Mouse (Mus musculus) Patski (cell line): Measurements from ENCODE around the gene Snx20. TPM values are rescaled to one million over a fixed set of nuclear protein-coding genes. Genes with fewer than 3 reads are reported as not detected.

Source experiments
- ATAC-seq: fragments of 100-300 bp; one replicate; pipeline ENCODE4 v1.8.0; 2021
- CTCF ChIA-PET: fragments of 350-600 bp; sonication (Branson Sonifier 250); formaldehyde crosslinking; loops from one replicate; lab custom pipeline; 2022; ENCODE audit warnings: inconsistent platforms; lab: Charles Lee
- POLR2A ChIA-PET: fragments of 350-600 bp; sonication (Branson Sonifier 250); formaldehyde crosslinking; loops from one replicate; lab custom pipeline; 2022; ENCODE audit warnings: antibody characterized with exemption, inconsistent platforms; lab: Charles Lee
- DNase-seq: peaks from one replicate; pipeline ENCODE4 v3.0.0-alpha.2; 2011; ENCODE audit warnings: low read depth, low spot score
- H3K27me3 ChIP-seq: fragments of 371-371 bp; one replicate; pipeline ENCODE4 v1.5.1; 2021
- CTCF ChIP-seq: fragments of 100-300 bp; IDR thresholded peaks from one replicate; pipeline ENCODE4 v1.5.1; 2021
- in situ Hi-C: fragments of 300-500 bp; cut with MboI; formaldehyde crosslinking; loops from 3 replicates; pipeline ENCODE4 v1.11.1; 2018; ENCODE audit warnings: low pct_unique_long_range_greater_than_20kb, mixed read lengths
- polyA plus RNA-seq: library from polyadenylated mRNA; unstranded; gene quantifications from one replicate; pipeline ENCODE4 v1.2.3, GENCODE M21; 2021

Gene Snx20
- 0.03 TPM for polyA plus RNA-seq

DNA sequence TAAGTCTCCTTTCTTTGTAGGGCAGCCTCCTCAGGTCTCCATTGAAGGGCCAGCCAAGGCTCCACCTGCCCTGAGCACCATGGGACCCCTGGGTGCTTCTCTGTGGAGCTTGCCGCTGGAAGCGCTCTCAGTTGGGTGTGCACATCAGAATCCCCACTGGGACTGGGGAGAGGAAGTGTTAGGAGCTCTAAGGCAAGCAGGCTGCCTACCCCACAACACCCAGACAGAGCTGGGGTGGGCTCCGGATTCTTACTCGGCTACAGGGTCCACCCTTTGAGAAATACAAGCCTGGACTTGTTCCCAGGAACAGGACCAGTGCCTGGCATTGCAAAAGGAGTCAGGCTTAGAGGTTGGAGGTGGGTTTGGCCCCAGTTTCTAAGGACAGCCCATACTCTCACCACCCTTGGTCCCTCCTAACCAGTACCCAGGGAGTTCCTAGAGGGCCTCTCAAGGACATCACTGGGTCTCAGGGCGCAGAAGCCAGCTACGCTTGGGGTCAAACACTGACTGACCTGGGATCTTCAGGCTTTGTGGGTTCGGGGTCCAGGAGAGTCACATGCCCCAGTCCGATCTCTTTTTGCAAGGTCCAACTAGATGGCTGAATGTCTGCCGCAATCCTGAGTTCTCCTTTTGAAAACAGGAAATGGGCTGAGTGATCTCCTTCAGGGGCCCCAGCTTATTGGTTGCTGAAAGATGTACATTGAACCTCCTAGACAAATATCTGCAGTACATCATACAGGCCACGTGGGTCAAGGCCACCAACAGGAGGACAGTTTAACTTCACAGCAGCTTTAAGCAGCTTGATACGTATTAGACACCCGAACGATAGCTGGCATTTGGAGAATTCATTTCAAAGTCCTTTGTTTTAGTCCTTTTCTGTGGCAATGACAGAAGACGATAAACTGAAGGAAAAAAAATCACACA lies at the start of gene Snx20:
Gene Snx20, minus strand, starts transcription at position 655 of the 924 bp plus-strand sequence.
- DNase-seq (no peak), ATAC-seq (no peak)
- ChIA-PET POLR2A (no interaction called here), CTCF (no interaction called here)
- TF ChIP-seq CTCF, result no peak
- in situ Hi-C loops, result no loop called here
- H3K27me3 ChIP-seq, result peaks cover under 1% of the 10 kb centered on the region

DNA sequence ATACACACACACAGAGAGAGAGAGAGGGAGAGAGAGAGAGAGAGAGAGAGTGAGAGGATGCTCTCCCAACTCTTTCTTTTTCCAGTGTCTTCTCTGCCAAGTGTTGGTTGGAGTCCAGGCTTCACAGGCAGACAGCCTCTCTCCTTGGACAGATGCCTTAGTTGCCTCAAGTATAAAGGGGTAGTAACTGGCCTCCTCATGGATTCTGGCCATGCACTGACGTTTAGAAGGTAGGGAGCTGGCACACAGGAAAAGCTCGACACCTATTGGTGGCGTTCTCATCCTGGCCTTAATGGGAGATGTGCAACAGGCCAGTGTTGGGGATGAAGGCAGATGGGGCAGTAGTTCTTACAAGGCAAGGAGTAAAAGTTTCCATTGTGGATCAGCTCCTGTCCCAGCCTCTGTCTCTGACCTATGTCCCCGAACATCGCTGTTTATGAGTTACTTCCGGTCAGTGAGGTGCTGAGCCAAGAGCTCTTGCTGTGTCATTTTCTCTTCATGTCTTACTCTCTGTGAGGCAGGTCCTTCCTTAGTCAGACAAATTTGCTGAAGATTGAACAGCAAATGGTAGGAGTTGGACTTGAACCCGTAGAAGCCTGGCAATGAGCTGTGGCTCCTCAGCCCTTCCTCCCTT lies 47.8 kb upstream of the Snx20 start:
- TF ChIP-seq CTCF, result no peak
- H3K27me3 ChIP-seq, result peaks cover 4% of the 10 kb centered on the region
- CTCF ChIA-PET, result no interaction called here
- POLR2A ChIA-PET, result no interaction called here
- DNase-seq (no peak), ATAC-seq (no peak)
- in situ Hi-C loops, result no loop called here

- in situ Hi-C loops, result no loop called here
- POLR2A ChIA-PET, result no interaction called here
- CTCF ChIA-PET, result interaction anchor here (1.6 to 2.0 kb wide), 2 partner anchors 10 kb away, joined by 5 read pairs; no protein-coding TSS in a partner anchor
- ATAC-seq (no peak), DNase-seq (no peak)
- H3K27me3 ChIP-seq, result peaks cover 10% of the 10 kb centered on the region
- no peak for TF ChIP-seq CTCF
Observed at GRCm38 (mm10) chr8:88681046-88681445, 45.1 kb upstream of the Snx20 start.

DNA sequence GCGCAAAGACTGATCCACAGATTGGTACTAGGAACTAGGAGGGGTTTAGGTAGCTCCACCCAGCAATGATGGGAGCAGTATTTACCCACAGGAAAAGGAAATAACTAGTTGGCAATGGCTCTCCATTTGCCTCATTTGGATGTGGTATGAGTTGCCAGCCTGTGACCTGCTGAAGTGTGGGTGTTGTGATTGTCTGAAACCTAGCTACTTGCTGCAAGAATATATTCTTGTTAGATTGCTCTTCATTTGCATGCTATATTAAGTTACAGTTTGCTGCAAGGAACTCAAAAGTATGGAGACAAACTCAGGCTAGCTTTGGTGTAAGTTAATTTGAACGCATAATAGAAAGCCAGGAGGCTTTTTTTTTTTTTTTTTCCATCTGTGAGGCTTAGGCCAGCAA lies 44.6 kb upstream of the Snx20 start:
- CTCF ChIA-PET, result interaction anchor here (1.6 to 2.0 kb wide), 2 partner anchors 10 kb away, joined by 5 read pairs; no protein-coding TSS in a partner anchor

DNA sequence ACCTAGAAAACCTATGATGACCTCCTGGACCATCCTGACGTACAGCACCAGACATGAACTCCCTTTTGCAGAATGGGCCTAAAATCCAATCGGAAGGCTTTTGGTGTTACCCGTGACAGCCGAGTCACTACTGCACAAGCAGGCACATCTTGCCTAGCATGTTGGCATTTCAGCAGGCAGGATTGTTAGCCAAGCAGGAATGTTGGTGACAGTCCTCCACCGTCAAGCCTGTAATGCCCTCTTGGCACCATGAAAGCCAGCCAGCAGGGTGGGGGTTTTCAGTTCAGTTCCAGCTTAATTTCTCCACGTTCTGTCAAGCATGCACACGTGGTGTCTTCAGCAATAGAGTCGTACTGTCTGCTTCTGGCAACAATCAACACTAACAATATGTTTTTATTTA lies 41.1 kb upstream of the Snx20 start:
- in situ Hi-C loops, result no loop called here
- POLR2A ChIA-PET, result no interaction called here
- ATAC-seq (no peak), DNase-seq (no peak)
- peaks cover 10% of the 10 kb centered on the region for H3K27me3 ChIP-seq
- CTCF ChIA-PET, result no interaction called here
- TF ChIP-seq CTCF, result no peak

More for the DNA sequence above, 44.6 kb upstream of the Snx20 start:
- no peak for DNase-seq
- POLR2A ChIA-PET, result no interaction called here
- peaks cover 10% of the 10 kb centered on the region for H3K27me3 ChIP-seq
- in situ Hi-C loops, result no loop called here
- TF ChIP-seq CTCF, result no peak
- no peak for ATAC-seq

DNA sequence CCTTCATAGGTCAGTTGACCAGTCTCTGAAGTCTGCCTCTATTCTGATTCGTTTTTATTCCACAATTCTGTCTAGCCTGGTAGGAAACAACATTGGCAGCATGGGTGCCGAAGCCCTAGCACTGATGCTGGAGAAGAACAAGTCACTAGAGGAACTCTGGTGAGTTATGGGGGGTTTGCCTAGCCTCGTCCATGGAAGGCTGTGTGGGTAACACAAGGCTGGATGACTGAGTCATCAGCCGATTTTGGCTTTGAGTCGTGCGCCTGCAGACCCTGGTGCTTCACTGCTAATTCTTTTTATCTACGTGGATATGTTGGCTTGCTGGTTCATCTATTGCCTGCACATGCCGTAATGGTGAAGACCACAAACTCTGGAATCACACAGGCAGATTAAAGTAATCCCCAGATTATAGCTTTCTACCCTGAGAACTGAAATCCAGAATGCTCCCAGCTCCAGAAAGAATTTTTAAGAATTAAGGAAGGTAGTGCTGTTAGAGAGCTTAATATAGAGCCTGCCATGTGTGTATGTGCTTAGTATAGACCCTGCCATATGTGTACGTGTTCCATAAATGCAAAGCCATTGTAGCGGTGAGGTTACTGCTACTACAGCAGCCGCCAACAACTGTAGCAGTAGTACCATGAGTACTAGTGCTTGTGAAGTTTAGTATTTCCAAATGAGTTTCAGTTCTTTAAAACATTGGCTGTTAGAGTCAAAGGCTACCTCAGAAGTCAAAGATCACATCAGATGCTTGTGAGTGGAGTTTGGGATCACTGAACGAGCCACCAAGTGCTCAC lies 39.6 kb upstream of the Snx20 start:
- POLR2A ChIA-PET, result interaction anchor here (0.6 kb wide), 1 partner anchor 958 kb away, joined by 6 read pairs; no protein-coding TSS in a partner anchor
- peaks cover 10% of the 10 kb centered on the region for H3K27me3 ChIP-seq
- ATAC-seq, result no peak
- in situ Hi-C loops, result no loop called here
- no peak for DNase-seq
- TF ChIP-seq CTCF, result no peak
- CTCF ChIA-PET, result no interaction called here

DNA sequence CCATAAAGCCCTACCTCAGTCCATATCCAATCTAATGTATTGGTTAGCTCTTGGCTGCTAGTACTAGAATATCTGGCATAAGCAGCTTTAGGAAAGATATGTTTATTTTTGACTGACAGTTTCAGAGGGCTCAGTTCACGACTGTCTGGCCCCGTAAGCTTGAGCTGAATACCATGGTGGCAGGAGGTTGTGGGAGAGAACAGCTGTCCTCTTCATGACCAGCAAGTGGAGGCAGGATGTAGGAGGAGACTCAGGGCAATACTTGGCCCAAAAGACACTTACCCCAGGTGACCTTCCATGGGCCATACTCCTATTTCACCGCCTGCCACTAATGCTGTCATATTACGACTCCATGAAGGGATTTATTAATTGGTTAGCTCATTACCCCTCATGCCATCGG lies 37.9 kb upstream of the Snx20 start:
- peaks cover 7% of the 10 kb centered on the region for H3K27me3 ChIP-seq
- no peak for DNase-seq
- ChIA-PET POLR2A (no interaction called here), CTCF (interaction anchor here (1.1 kb wide), 1 partner anchor 42 kb away, joined by 3 read pairs; no protein-coding TSS in a partner anchor)
- ATAC-seq, result no peak
- no peak for TF ChIP-seq CTCF
- in situ Hi-C loops, result no loop called here

GRCm38 (mm10) chr8:88671575-88671974 lies 35.6 kb upstream of the Snx20 start:
- in situ Hi-C loops, result no loop called here
- CTCF ChIA-PET, result no interaction called here

DNA sequence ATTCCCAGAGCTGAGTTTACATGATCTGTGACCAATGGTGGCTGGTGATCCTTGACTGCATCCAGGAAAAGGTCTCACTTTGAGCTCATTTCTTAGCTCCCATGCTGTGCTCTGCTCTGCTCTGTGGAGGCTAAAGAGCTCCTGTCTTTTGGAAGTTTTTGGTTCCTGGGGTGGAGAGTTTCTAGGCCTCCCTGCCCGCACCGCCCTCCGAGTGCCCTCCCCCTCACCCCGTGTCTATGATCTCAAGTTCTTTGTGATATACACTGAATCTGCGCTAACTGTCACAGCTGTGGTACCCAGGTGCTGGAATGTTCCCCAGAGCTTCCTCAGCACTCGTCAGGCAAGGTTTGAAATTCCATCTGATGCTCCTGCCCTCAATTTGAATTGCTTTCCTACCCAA lies 34.9 kb upstream of the Snx20 start:
- CTCF ChIA-PET, result interaction anchor here (1.2 kb wide), 1 partner anchor 10 kb away, joined by 5 read pairs; no protein-coding TSS in a partner anchor

More at GRCm38 (mm10) chr8:88671575-88671974, 35.6 kb upstream of the Snx20 start:
- no peak for TF ChIP-seq CTCF
- DNase-seq (no peak), ATAC-seq (no peak)
- H3K27me3 ChIP-seq, result no peaks in the 10 kb centered on the region
- POLR2A ChIA-PET, result no interaction called here

More for the DNA sequence above, 34.9 kb upstream of the Snx20 start:
- POLR2A ChIA-PET, result no interaction called here
- peaks cover 4% of the 10 kb centered on the region for H3K27me3 ChIP-seq
- no peak for DNase-seq
- no peak for TF ChIP-seq CTCF
- in situ Hi-C loops, result no loop called here
- no peak for ATAC-seq
